Mouse (Mus musculus) heart, adult 2 months (tissue): ENCODE measurements at regions not wholly inside any gene's neighbourhood (a gene's known extent, or its start where the extent isn't known, plus 50 kb on each side); places are given as distances from the start of the nearest gene placed in this dataset.

Experiments used
- CTCF ChIP-seq: fragments of 200-600 bp; IDR thresholded peaks from 2 replicates; pipeline ENCODE4 v1.8.1; 2022; ENCODE audit warnings: antibody characterized with exemption, mild to moderate bottlenecking, moderate library complexity
- POLR2A ChIP-seq: fragments of 200-500 bp; IDR thresholded peaks from 2 replicates; pipeline ENCODE4 v1.6.1; 2011; ENCODE audit warnings: mild to moderate bottlenecking, low read depth, low read length, control low read depth; ENCODE audit not compliant: insufficient read depth

DNA sequence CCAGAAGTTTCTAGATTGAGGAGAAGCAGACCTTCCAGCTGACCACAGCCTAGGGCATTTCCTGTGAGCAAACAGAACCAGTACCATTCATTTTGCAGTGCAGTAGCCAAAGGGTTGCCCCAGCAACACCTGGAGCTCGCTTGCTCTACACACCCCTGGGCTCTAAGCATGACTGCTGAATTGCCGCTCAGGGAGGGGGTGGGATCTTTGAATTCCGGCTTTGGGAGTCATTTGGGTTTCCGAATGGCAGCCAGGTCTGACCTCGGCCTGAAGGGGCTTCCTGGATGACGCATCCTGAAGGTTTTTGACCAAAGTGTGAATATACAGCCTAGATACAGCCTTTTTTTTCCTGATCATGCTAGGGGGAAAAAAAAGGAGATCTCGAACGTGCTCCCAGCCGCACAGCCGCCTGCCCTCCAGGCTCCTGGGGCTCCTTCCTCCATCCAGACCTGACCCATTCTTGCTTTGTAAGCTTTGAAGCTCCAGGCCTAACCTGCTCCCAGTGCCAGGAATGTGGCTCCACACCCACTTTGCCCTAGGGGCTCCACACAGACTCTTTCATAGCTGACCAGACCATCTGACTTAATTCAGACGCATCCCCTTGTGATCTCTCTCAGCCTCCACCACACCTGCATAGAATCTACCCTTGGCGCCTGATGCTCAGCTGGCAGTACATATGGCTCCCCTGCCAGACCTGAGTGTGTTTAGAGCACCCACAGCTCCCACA is 91.1 kb upstream of the Tle3 start:
- no peak for TF ChIP-seq CTCF
- no peak for TF ChIP-seq POLR2A
